Comparison of ENCODE assay signal across 9 mouse cellular contexts in the genomic region with DNA sequence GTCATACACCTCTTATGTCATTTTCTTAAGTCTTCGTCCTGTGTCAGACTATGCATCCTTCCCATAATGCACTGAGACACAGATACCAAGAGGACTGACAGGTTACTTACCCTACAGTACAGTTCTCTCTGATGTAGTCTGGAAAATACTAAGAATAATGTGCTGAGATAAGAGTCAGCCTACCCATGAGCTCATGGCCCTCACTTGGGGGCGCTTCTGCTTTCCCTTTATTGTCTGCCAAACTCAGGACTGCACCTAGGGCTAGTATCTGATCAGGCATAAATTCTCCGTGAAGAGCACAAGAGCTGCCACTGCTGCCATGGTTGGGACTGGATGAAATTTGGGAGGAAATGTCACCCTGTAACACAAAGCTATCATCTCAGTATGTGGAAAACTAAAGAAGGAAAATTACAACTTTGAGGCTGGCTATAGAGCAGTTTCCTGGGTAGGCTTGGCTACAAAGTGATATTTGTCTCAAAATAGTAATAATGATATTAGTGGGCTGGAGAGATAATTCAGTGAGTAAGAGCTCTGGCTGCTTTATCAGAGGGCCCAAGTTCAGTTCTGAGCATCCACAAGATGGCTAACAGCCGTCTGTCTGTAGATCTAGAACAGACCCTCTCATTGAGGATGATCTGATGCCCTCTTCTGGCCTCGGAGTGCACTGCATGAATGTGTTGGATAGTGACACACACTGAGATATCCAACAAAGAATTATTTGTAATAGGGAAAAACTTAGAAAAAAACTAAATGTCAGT. TPM values are rescaled to one million over a fixed set of nuclear protein-coding genes. Genes with fewer than 3 reads are reported as not detected.
DNase-seq lines count a peak whose midpoint lies in the region; ATAC-seq lines count a peak whose summit lies in the region.
"Had no signal": no experiment of that assay in that cellular context is flagged by ENCODE, and none has a peak within 500 bp of the region (broad histone marks: within the 10 kb centered on the region; RNA-seq: fewer than 3 reads in every experiment).

No protein-coding gene starts in this region.

- H3K4me3 ChIP-seq in neural tube, embryonic 15.5 days (replicated peaks): no peak overlapping the region
- H3K4me3 ChIP-seq: heart, embryonic 15.5 days had no signal

- 64% methylated on average over 5 of the region's 5 CpGs for WGBS in neural tube, embryonic 15.5 days

- H3K4me2 ChIP-seq in neural tube, embryonic 15.5 days: no peak overlapping the region
- H3K4me2 ChIP-seq: heart, embryonic 15.5 days had no signal

- H3K4me1 ChIP-seq in neural tube, embryonic 15.5 days: peaks cover 7% of the 10 kb centered on the region; the same call in 1 of the 2 replicates

- H3K27me3 ChIP-seq in neural tube, embryonic 15.5 days (replicated peaks): no peaks in the 10 kb centered on the region
- H3K27me3 ChIP-seq: heart, embryonic 15.5 days had no signal

- peaks cover 16% of the 10 kb centered on the region for H3K36me3 ChIP-seq in neural tube, embryonic 15.5 days

- no peaks in the 10 kb centered on the region for H3K9me3 ChIP-seq in neural tube, embryonic 15.5 days (replicated peaks)
- H3K9me3 ChIP-seq: heart, embryonic 15.5 days had no signal

- DNase-seq in neural tube, embryonic 10.5 days (ENCODE audit: extremely low spot score, low spot score): peak; percentile 60
- DNase-seq in liver: peak; percentile 86
- DNase-seq in thymus, postnatal 4 days: peak; percentile 88

- ATAC-seq in neural tube, embryonic 15.5 days (ENCODE audit: low FRiP score): no peak
- ATAC-seq in activated CD4-positive, CD25-positive, alpha-beta regulatory T cell, adult 4 months: peak; percentile 59
- ATAC-seq in common myeloid progenitor, adult 5-6 weeks (replicated peaks; ENCODE audit: low read depth, poor library complexity, severe bottlenecking): peak; percentile 71
- ATAC-seq in hematopoietic stem cell, adult 5-6 weeks (replicated peaks in 1 of 2; ENCODE audit: insufficient read depth in 1 of 2, low FRiP score in 2 of 2, low TSS enrichment in 1 of 2, low read depth in 1 of 2, poor library complexity in 2 of 2, severe bottlenecking in 2 of 2): peak; percentile 35 to 79; a peak in 2 of 4 replicates
- peak; percentile 74 for ATAC-seq in neutrophil, adult 5-6 weeks (ENCODE audit: extremely low read depth, insufficient number of reproducible peaks, low FRiP score, poor library complexity, severe bottlenecking)

- H3K9ac ChIP-seq in neural tube, embryonic 15.5 days (replicated peaks): no peak overlapping the region
- H3K9ac ChIP-seq: heart, embryonic 15.5 days had no signal

- H3K27ac ChIP-seq in neural tube, embryonic 15.5 days (replicated peaks): no peak overlapping the region
- H3K27ac ChIP-seq: heart, embryonic 15.5 days had no signal

RNA-seq across cellular contexts. Expression of gene Gm10401, which starts 21.8 kb away (rescaled TPM):
- polyA plus RNA-seq in neural tube, embryonic 15.5 days (2015; fragmentation: Nextera tagmentation; extraction: Ambion mirVana): 36.7 and 40.5 TPM in 2 replicates
- 10 to 100 TPM; 11.7 to 19.1 TPM for polyA plus RNA-seq in activated CD4-positive, CD25-positive, alpha-beta regulatory T cell, adult 4 months (2017; shearing (Covaris generic))
- 1.2 TPM in 1 of 2 replicates, not detected in the other for total RNA-seq in common myeloid progenitor, adult 5-6 weeks (2017)
- total RNA-seq in hematopoietic stem cell, adult 5-6 weeks (2017): 0.50 TPM in 1 of 2 replicates, not detected in the other
- 1.4 TPM in 1 of 2 replicates, not detected in the other for total RNA-seq in neutrophil, adult 5-6 weeks (2017)

RNA-seq across cellular contexts. Expression of gene Acads, which starts 42.8 kb away (rescaled TPM):
- 22.2 and 35.9 TPM in 2 replicates for polyA plus RNA-seq in neural tube, embryonic 15.5 days (2015; fragmentation: Nextera tagmentation; extraction: Ambion mirVana)
- 10 to 100 TPM; 14.7 to 24.1 TPM for polyA plus RNA-seq in activated CD4-positive, CD25-positive, alpha-beta regulatory T cell, adult 4 months (2017; shearing (Covaris generic))
- total RNA-seq in common myeloid progenitor, adult 5-6 weeks (2017): 19.5 and 32.2 TPM in 2 replicates
- total RNA-seq in hematopoietic stem cell, adult 5-6 weeks (2017): 15.9 and 18.0 TPM in 2 replicates
- 7.1 and 10.5 TPM in 2 replicates for total RNA-seq in neutrophil, adult 5-6 weeks (2017)

RNA-seq across cellular contexts. Expression of gene Unc119b, which starts 58.5 kb away (rescaled TPM):
- 31.1 and 31.8 TPM in 2 replicates for polyA plus RNA-seq in neural tube, embryonic 15.5 days (2015; fragmentation: Nextera tagmentation; extraction: Ambion mirVana)
- polyA plus RNA-seq in activated CD4-positive, CD25-positive, alpha-beta regulatory T cell, adult 4 months (2017; shearing (Covaris generic)): 10 to 100 TPM; 18.3 to 19.0 TPM
- 11.1 and 14.7 TPM in 2 replicates for total RNA-seq in common myeloid progenitor, adult 5-6 weeks (2017)
- 12.8 and 14.2 TPM in 2 replicates for total RNA-seq in hematopoietic stem cell, adult 5-6 weeks (2017)
- 20.7 and 22.1 TPM in 2 replicates for total RNA-seq in neutrophil, adult 5-6 weeks (2017)
